Mouse (Mus musculus) cerebellum, adult 8-10 months (tissue): ENCODE results near the gene Olfr1487.
"Not testable (repeated sequence)": the region's sequence is repeated elsewhere in the genome, so short reads cannot be mapped to it uniquely, and the experiment has no call there.

Experiments used
- DNase-seq: peaks from one replicate; pipeline ENCODE4 v3.0.0; 2022

Gene Olfr1487

GRCm38 (mm10) chr19:13617075-13617474, at the start of gene Olfr1487:
Gene Olfr1487 (plus strand): TSS chr19:13617375.
- not testable (repeated sequence) for DNase-seq

- no peak for DNase-seq
These were observed 34.0 kb upstream of the Olfr1487 start, which contains the start of gene Olfr1484 for GRCm38 (mm10) chr19:13583211-13583610. Gene Olfr1484 (plus strand): TSS chr19:13583511.

- no peak for DNase-seq
These were observed 14.1 kb downstream of the Olfr1487 start, which contains the start of gene Olfr1489 for GRCm38 (mm10) chr19:13631321-13631720. Gene Olfr1489 (plus strand): TSS chr19:13631621.

- DNase-seq = no peak
These were observed 33.6 kb downstream of the Olfr1487 start, which contains the start of gene Olfr1490 for GRCm38 (mm10) chr19:13650791-13651190. Gene Olfr1490 (plus strand): TSS chr19:13651091.
